Mouse (Mus musculus) neural tube, embryonic 11.5 days (tissue): Measurements from ENCODE around the gene Dnajc7. TPM values are rescaled to one million over a fixed set of nuclear protein-coding genes. Genes with fewer than 3 reads are reported as not detected.
A peak's percentile ranks its signal among the peaks of the same experiment; 100 is the strongest.
"Not testable (repeated sequence)": the region's sequence is repeated elsewhere in the genome, so short reads cannot be mapped to it uniquely, and the experiment has no call there.

Experiments used
- ATAC-seq: fragments of 200-750 bp; cut with Nextera tagmentation; 2 replicates; pipeline ENCODE4 v1.8.0; 2017; ENCODE audit warnings: moderate number of reproducible peaks, mild to moderate bottlenecking, moderate TSS enrichment, moderate library complexity; ENCODE audit not compliant: insufficient read depth, low FRiP score, low TSS enrichment
- DNase-seq: peaks from one replicate; pipeline ENCODE4 v3.0.0-alpha.2; 2015; ENCODE audit warnings: low spot score
- H3K27ac ChIP-seq: fragments of 300-500 bp; sonication (generic); 2 replicates; pipeline ENCODE4 v1.5.1; 2014; ENCODE audit warnings: low read depth, mild to moderate bottlenecking, low read length
- H3K27me3 ChIP-seq: fragments of 300-500 bp; sonication (generic); 2 replicates; pipeline ENCODE4 v1.6.1; 2014; ENCODE audit warnings: mild to moderate bottlenecking, low read length, mixed read lengths; ENCODE audit not compliant: control insufficient read depth, insufficient read depth
- H3K36me3 ChIP-seq: fragments of 300-500 bp; sonication (generic); 2 replicates; pipeline ENCODE4 v1.6.1; 2014; ENCODE audit warnings: mild to moderate bottlenecking, low read length, moderate library complexity, mixed read lengths; ENCODE audit not compliant: control insufficient read depth, insufficient read depth
- H3K4me1 ChIP-seq: fragments of 300-500 bp; sonication (generic); 2 replicates; pipeline ENCODE4 v1.6.1; 2014; ENCODE audit warnings: low read length, mixed read lengths; ENCODE audit not compliant: control insufficient read depth, insufficient read depth
- H3K4me2 ChIP-seq: fragments of 300-500 bp; sonication (generic); 2 replicates; pipeline ENCODE4 v1.6.1; 2014; ENCODE audit warnings: low read depth, mild to moderate bottlenecking, moderate library complexity
- H3K4me3 ChIP-seq: fragments of 300-500 bp; sonication (generic); 2 replicates; pipeline ENCODE4 v1.5.1; 2014; ENCODE audit warnings: low read depth, low read length
- H3K9ac ChIP-seq: fragments of 300-500 bp; sonication (generic); 2 replicates; pipeline ENCODE4 v1.6.1; 2014; ENCODE audit warnings: mild to moderate bottlenecking, low read length
- H3K9me3 ChIP-seq: fragments of 300-500 bp; sonication (generic); 2 replicates; pipeline ENCODE4 v1.6.1; 2016; ENCODE audit warnings: low read length; ENCODE audit not compliant: control insufficient read depth
- whole genome bisulfite sequencing: fragments of 180-500 bp; shearing (Covaris S2); extraction: QIAGEN DNeasy Blood & Tissue Kit; methylation state at CpG from one replicate; pipeline ENCODE4 v1.1.7; 2014; 5-methylcytosine and 5-hydroxymethylcytosine counted together
- polyA plus RNA-seq: library from polyadenylated mRNA; unstranded; fragments of >200 nt; fragmentation: Nextera tagmentation; extraction: Ambion mirVana; gene quantifications from 2 replicates; pipeline ENCODE4 v1.2.1, GENCODE M21; 2014

The Dnajc7 gene
- polyA plus RNA-seq, 1 experiment from 2014 or later: 81.1 TPM

GRCm38 (mm10) chr11:100544832-100545745 is 74.9 kb downstream of the Dnajc7 start, which contains the start of gene Ttc25:
Ttc25 (plus strand) TSS chr11:100545607.
- peak; percentile 92 for DNase-seq
- Histone ChIP-seq H3K9ac (peak within 1 kb of the TSS; percentile 64), H3K27ac (no peak within 1 kb of the TSS)

GRCm38 (mm10) chr11:100541577-100541976 is 78.4 kb downstream of the Dnajc7 start:
- 81% methylated on average over 2 of the region's 2 CpGs for WGBS
- Histone ChIP-seq H3K27me3 (no peaks in the 10 kb centered on the region), H3K36me3 (no peaks in the 10 kb centered on the region), H3K27ac (no peak overlapping the region), H3K9ac (no peak overlapping the region), H3K9me3 (no peaks in the 10 kb centered on the region), H3K4me1 (0 out of 2 replicates have a peak, but pooled peaks cover 3% of the 10 kb centered on the region), H3K4me3 (no peak overlapping the region), H3K4me2 (no peak overlapping the region)
- no peak for ATAC-seq
- DNase-seq: no peak

More at GRCm38 (mm10) chr11:100544832-100545745, 74.9 kb downstream of the Dnajc7 start, which contains the start of gene Ttc25:
- peak within 1 kb of the TSS; percentile 63 for H3K4me2 ChIP-seq
- H3K27me3 ChIP-seq: no peaks in the 10 kb centered on the region
- 0 out of 2 replicates have a peak, but pooled peaks cover 3% of the 10 kb centered on the region for H3K4me1 ChIP-seq
- H3K9me3 ChIP-seq: no peaks in the 10 kb centered on the region
- H3K36me3 ChIP-seq: no peaks in the 10 kb centered on the region
- WGBS: 6% methylated on average over 28 of the region's 28 CpGs
- ATAC-seq: peak; percentile 88
- peak within 1 kb of the TSS; percentile 36 for H3K4me3 ChIP-seq

GRCm38 (mm10) chr11:100540966-100541365 is 79.0 kb downstream of the Dnajc7 start:
- H3K4me1 ChIP-seq: 0 out of 2 replicates have a peak, but pooled peaks cover 3% of the 10 kb centered on the region
- no peak overlapping the region for H3K4me2 ChIP-seq
- H3K9ac ChIP-seq: no peak overlapping the region
- H3K4me3 ChIP-seq: no peak overlapping the region
- no peaks in the 10 kb centered on the region for H3K36me3 ChIP-seq
- DNase-seq (no peak), ATAC-seq (no peak)
- H3K27me3 ChIP-seq: no peaks in the 10 kb centered on the region
- WGBS: 47% methylated on average over 6 of the region's 6 CpGs
- H3K27ac ChIP-seq: no peak overlapping the region
- no peaks in the 10 kb centered on the region for H3K9me3 ChIP-seq

- Histone ChIP-seq H3K27ac (no peak overlapping the region), H3K9ac (no peak overlapping the region), H3K27me3 (no peaks in the 10 kb centered on the region), H3K9me3 (no peaks in the 10 kb centered on the region), H3K4me1 (no peaks in the 10 kb centered on the region), H3K36me3 (no peaks in the 10 kb centered on the region), H3K4me2 (no peak overlapping the region), H3K4me3 (no peak overlapping the region)
- no peak for ATAC-seq
- DNase-seq: no peak
These were observed 83.5 kb downstream of the Dnajc7 start for GRCm38 (mm10) chr11:100536466-100536865.

- Histone ChIP-seq H3K27me3 (no peaks in the 10 kb centered on the region), H3K4me1 (no peaks in the 10 kb centered on the region), H3K4me3 (no peak overlapping the region), H3K36me3 (no peaks in the 10 kb centered on the region), H3K4me2 (no peak overlapping the region), H3K9me3 (no peaks in the 10 kb centered on the region), H3K9ac (no peak overlapping the region), H3K27ac (no peak overlapping the region)
- 96% methylated on average over 1 of the region's 1 CpGs for WGBS
- DNase-seq: no peak
- no peak for ATAC-seq
These were observed 84.0 kb downstream of the Dnajc7 start for GRCm38 (mm10) chr11:100535996-100536395.

- not testable (repeated sequence) for H3K4me3 ChIP-seq, H3K9ac ChIP-seq, H3K9me3 ChIP-seq, H3K27me3 ChIP-seq, H3K4me2 ChIP-seq, H3K27ac ChIP-seq, H3K4me1 ChIP-seq, H3K36me3 ChIP-seq, ATAC-seq, DNase-seq
- WGBS: 84% methylated on average over 6 of the region's 6 CpGs
These were observed 85.1 kb downstream of the Dnajc7 start for GRCm38 (mm10) chr11:100534821-100535220.

GRCm38 (mm10) chr11:100534411-100534810 is 85.6 kb downstream of the Dnajc7 start:
- H3K4me3 ChIP-seq, H3K9ac ChIP-seq, H3K27ac ChIP-seq, H3K9me3 ChIP-seq, H3K36me3 ChIP-seq, H3K4me2 ChIP-seq, ATAC-seq, H3K27me3 ChIP-seq, DNase-seq, H3K4me1 ChIP-seq: not testable (repeated sequence)
- WGBS: 81% methylated on average over 2 of the region's 2 CpGs

- no peak overlapping the region for H3K9ac ChIP-seq
- ATAC-seq (no peak), DNase-seq (no peak)
- H3K4me2 ChIP-seq: no peak overlapping the region
- 69% methylated on average over 6 of the region's 6 CpGs for WGBS
- H3K27me3 ChIP-seq: no peaks in the 10 kb centered on the region
- no peak overlapping the region for H3K27ac ChIP-seq
- no peak overlapping the region for H3K4me3 ChIP-seq
- H3K36me3 ChIP-seq: no peaks in the 10 kb centered on the region
- no peaks in the 10 kb centered on the region for H3K9me3 ChIP-seq
- no peaks in the 10 kb centered on the region for H3K4me1 ChIP-seq
These were observed 86.1 kb downstream of the Dnajc7 start for GRCm38 (mm10) chr11:100533871-100534270.
